Mouse (Mus musculus): ENCODE data around the gene Hmgb1. TPM values are rescaled to one million over a fixed set of nuclear protein-coding genes. Genes with fewer than 3 reads are reported as not detected.

Hmgb1 gene
- polyA plus RNA-seq, 1 experiment from 2014 or later: 1,384 TPM

GRCm38 (mm10) chr5:149086382-149087244, 97.7 kb downstream of the Hmgb1 start:
- ATAC-seq (ENCODE audit: low FRiP score, low TSS enrichment): no peak

GRCm38 (mm10) chr5:149080466-149080865, 103.8 kb downstream of the Hmgb1 start:
- H3K9me3 ChIP-seq (ENCODE audit: low read length): no peaks in the 10 kb centered on the region
- no peak for ATAC-seq (ENCODE audit: low FRiP score, low TSS enrichment)
- peaks cover 9% of the 10 kb centered on the region for H3K4me1 ChIP-seq (ENCODE audit: insufficient read depth, low read length)
- H3K9ac ChIP-seq (replicated peaks; ENCODE audit: low read length): no peak overlapping the region
- no peak overlapping the region for H3K4me3 ChIP-seq (ENCODE audit: low read length)
- no peaks in the 10 kb centered on the region for H3K36me3 ChIP-seq (ENCODE audit: insufficient read depth, low read length)
- no peak overlapping the region for H3K4me2 ChIP-seq (replicated peaks; ENCODE audit: low read depth, low read length)
- 97% methylated on average over 8 of the region's 8 CpGs for WGBS
- H3K27ac ChIP-seq (ENCODE audit: low read length): no peak overlapping the region
- H3K27me3 ChIP-seq (ENCODE audit: insufficient read depth, low read length): no peaks in the 10 kb centered on the region

More at GRCm38 (mm10) chr5:149086382-149087244, 97.7 kb downstream of the Hmgb1 start:
- Histone ChIP-seq H3K9me3 (ENCODE audit: low read length) (no peaks in the 10 kb centered on the region), H3K9ac (replicated peaks; ENCODE audit: low read length) (no peak overlapping the region), H3K4me3 (ENCODE audit: low read length) (no peak overlapping the region), H3K27ac (ENCODE audit: low read length) (no peak overlapping the region), H3K4me1 (ENCODE audit: insufficient read depth, low read length) (no peaks in the 10 kb centered on the region), H3K4me2 (replicated peaks; ENCODE audit: low read depth, low read length) (no peak overlapping the region), H3K27me3 (ENCODE audit: insufficient read depth, low read length) (no peaks in the 10 kb centered on the region), H3K36me3 (ENCODE audit: insufficient read depth, low read length) (no peaks in the 10 kb centered on the region)
- WGBS: 90% methylated on average over 10 of the region's 10 CpGs

DNA sequence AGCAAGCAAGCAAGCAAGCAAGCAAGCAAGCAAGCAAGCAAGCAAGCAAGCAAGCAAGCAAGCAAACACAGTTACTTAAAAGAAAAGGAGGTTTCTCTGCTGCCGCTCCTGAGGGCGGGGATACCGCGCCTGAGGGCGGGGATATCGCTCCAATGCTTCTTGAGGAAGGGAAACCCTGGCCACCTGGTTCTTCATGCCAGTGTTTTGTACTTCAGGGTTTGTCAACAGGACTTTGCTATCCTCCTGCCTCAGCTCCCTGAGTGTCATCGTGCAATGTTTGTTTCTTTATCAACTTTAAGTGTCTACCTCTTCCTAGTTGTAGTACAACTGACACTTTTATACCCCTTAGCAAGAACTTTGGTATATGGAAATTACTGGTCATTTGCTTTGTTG, 104.5 kb downstream of the Hmgb1 start:
- no peak overlapping the region for H3K9ac ChIP-seq (replicated peaks; ENCODE audit: low read length)
- no peak overlapping the region for H3K4me2 ChIP-seq (replicated peaks; ENCODE audit: low read depth, low read length)
- WGBS: 43% methylated on average over 7 of the region's 7 CpGs
- no peak for ATAC-seq (ENCODE audit: low FRiP score, low TSS enrichment)
- no peaks in the 10 kb centered on the region for H3K9me3 ChIP-seq (ENCODE audit: low read length)
- peaks cover 9% of the 10 kb centered on the region for H3K4me1 ChIP-seq (ENCODE audit: insufficient read depth, low read length)
- no peaks in the 10 kb centered on the region for H3K27me3 ChIP-seq (ENCODE audit: insufficient read depth, low read length)
- no peaks in the 10 kb centered on the region for H3K36me3 ChIP-seq (ENCODE audit: insufficient read depth, low read length)
- H3K4me3 ChIP-seq (ENCODE audit: low read length): no peak overlapping the region
- no peak overlapping the region for H3K27ac ChIP-seq (ENCODE audit: low read length)

DNA sequence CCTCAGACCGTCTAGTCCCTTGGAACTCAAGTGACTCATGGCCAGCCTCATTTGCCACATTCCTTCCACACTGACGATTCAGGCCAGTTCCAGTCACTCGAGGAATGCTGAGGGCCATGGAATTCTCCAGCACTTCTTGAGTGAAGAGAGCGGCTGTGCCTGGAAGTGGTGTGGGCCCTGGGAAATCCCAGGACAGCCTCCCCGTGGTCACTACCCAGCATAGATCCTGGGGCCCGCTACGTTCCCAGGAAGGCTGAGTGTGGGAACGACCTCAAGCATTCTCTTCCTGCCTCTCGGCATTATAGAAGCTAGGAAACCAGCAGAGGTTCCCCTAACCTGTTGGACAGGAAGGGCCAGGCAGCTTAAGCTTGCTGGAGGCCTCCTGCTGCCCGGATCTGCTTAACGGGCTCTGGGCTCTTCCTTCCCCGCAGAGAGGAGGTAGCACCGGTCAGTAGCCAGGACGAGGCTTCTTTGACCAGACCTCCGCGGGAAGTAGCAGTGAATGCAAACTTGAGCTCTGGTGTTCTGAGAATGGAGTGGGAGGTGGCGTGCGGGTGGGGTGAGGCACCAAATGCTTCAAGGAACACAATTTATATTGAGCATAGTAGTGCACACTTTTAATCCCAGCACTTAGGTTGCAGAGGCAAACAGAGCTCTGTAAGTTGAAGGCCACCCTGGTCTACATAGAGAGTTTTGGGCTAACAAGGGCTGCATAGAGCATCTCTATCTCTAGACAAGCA, 105.1 kb downstream of the Hmgb1 start:
- Histone ChIP-seq H3K4me3 (ENCODE audit: low read length) (no peak overlapping the region), H3K27ac (ENCODE audit: low read length) (no peak overlapping the region), H3K9me3 (ENCODE audit: low read length) (no peaks in the 10 kb centered on the region), H3K4me2 (replicated peaks; ENCODE audit: low read depth, low read length) (peak overlapping the region; percentile 40), H3K9ac (replicated peaks; ENCODE audit: low read length) (0 out of 2 replicates have a peak overlapping the region, but pooled peaks have one; percentile 14), H3K27me3 (ENCODE audit: insufficient read depth, low read length) (no peaks in the 10 kb centered on the region), H3K4me1 (ENCODE audit: insufficient read depth, low read length) (peaks cover 9% of the 10 kb centered on the region), H3K36me3 (ENCODE audit: insufficient read depth, low read length) (no peaks in the 10 kb centered on the region)
- peak; percentile 76 for ATAC-seq (ENCODE audit: low FRiP score, low TSS enrichment)
- 15% methylated on average over 18 of the region's 18 CpGs for WGBS

- no peak for ATAC-seq (ENCODE audit: low FRiP score, low TSS enrichment)
- Histone ChIP-seq H3K27me3 (ENCODE audit: insufficient read depth, low read length) (no peaks in the 10 kb centered on the region), H3K36me3 (ENCODE audit: insufficient read depth, low read length) (no peaks in the 10 kb centered on the region), H3K9me3 (ENCODE audit: low read length) (no peaks in the 10 kb centered on the region), H3K4me3 (ENCODE audit: low read length) (no peak overlapping the region), H3K4me2 (replicated peaks; ENCODE audit: low read depth, low read length) (no peak overlapping the region), H3K9ac (replicated peaks; ENCODE audit: low read length) (no peak overlapping the region), H3K4me1 (ENCODE audit: insufficient read depth, low read length) (peaks cover 9% of the 10 kb centered on the region), H3K27ac (ENCODE audit: low read length) (no peak overlapping the region)
- WGBS: 88% methylated on average over 8 of the region's 8 CpGs
Observed at GRCm38 (mm10) chr5:149077136-149077535, 107.2 kb downstream of the Hmgb1 start.

GRCm38 (mm10) chr5:149071546-149071945, 112.7 kb downstream of the Hmgb1 start:
- H3K4me2 ChIP-seq (replicated peaks; ENCODE audit: low read depth, low read length): no peak overlapping the region
- H3K4me1 ChIP-seq (ENCODE audit: insufficient read depth, low read length): no peaks in the 10 kb centered on the region
- no peaks in the 10 kb centered on the region for H3K9me3 ChIP-seq (ENCODE audit: low read length)
- WGBS: 95% methylated on average over 5 of the region's 5 CpGs
- H3K36me3 ChIP-seq (ENCODE audit: insufficient read depth, low read length): no peaks in the 10 kb centered on the region
- no peak for ATAC-seq (ENCODE audit: low FRiP score, low TSS enrichment)
- H3K4me3 ChIP-seq (ENCODE audit: low read length): no peak overlapping the region
- no peak overlapping the region for H3K9ac ChIP-seq (replicated peaks; ENCODE audit: low read length)
- H3K27ac ChIP-seq (ENCODE audit: low read length): no peak overlapping the region
- no peaks in the 10 kb centered on the region for H3K27me3 ChIP-seq (ENCODE audit: insufficient read depth, low read length)

DNA sequence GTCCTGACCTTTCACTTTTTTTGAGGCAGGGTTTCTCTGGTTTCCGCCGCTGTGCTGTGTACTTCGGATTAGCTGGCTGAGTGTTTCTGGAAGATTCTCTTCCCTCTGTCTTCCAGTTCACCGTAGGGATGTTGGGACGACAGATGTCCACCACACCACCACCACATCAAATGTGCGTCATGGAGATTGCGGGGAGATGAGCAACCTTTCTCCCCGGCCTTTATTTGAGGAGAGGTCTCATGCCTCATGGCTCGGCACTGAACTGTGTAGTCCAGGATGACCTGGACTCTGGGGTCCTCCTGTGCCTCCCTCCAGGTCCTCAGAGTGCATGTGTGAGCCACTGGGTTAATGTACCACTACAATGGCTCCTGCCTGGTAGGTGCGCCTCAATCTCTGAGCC, 115.5 kb downstream of the Hmgb1 start:
- 94% methylated on average over 10 of the region's 10 CpGs for WGBS

DNA sequence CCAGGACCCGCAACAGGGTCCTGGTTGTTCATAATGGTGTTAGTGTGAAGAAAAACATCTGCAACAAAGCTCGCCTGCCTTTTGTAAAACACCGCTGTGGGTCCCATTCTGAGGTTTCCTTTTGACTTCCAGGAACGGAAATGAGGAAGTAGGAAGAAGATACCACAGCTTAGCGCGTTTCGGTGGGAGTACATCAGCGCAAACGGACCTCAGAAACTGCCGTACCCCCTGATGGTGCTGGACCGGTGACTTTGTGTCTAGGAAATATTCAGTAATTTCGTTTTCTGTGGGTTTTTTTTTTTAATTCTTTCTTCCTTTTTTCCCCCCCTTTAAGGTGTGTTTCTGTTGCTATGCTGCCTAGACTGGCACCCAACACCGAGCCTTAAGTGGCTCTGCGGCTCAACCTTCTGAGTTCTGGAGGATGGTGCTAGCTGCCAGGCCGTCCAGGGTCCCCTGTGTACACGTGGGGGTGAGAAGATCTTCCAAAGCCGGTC, 116.0 kb downstream of the Hmgb1 start:
- no peaks in the 10 kb centered on the region for H3K4me1 ChIP-seq (ENCODE audit: insufficient read depth, low read length)
- no peak overlapping the region for H3K27ac ChIP-seq (ENCODE audit: low read length)
- H3K4me3 ChIP-seq (ENCODE audit: low read length): no peak overlapping the region
- H3K36me3 ChIP-seq (ENCODE audit: insufficient read depth, low read length): no peaks in the 10 kb centered on the region
- no peak overlapping the region for H3K9ac ChIP-seq (replicated peaks; ENCODE audit: low read length)
- ATAC-seq (ENCODE audit: low FRiP score, low TSS enrichment): no peak
- no peaks in the 10 kb centered on the region for H3K27me3 ChIP-seq (ENCODE audit: insufficient read depth, low read length)
- H3K4me2 ChIP-seq (replicated peaks; ENCODE audit: low read depth, low read length): no peak overlapping the region
- 87% methylated on average over 17 of the region's 17 CpGs for WGBS
- H3K9me3 ChIP-seq (ENCODE audit: low read length): no peaks in the 10 kb centered on the region

More for the DNA sequence above, 115.5 kb downstream of the Hmgb1 start:
- H3K27me3 ChIP-seq (ENCODE audit: insufficient read depth, low read length): no peaks in the 10 kb centered on the region
- no peak overlapping the region for H3K27ac ChIP-seq (ENCODE audit: low read length)
- no peaks in the 10 kb centered on the region for H3K9me3 ChIP-seq (ENCODE audit: low read length)
- no peak overlapping the region for H3K4me3 ChIP-seq (ENCODE audit: low read length)
- ATAC-seq (ENCODE audit: low FRiP score, low TSS enrichment): no peak
- no peak overlapping the region for H3K9ac ChIP-seq (replicated peaks; ENCODE audit: low read length)
- H3K4me1 ChIP-seq (ENCODE audit: insufficient read depth, low read length): no peaks in the 10 kb centered on the region
- no peaks in the 10 kb centered on the region for H3K36me3 ChIP-seq (ENCODE audit: insufficient read depth, low read length)
- no peak overlapping the region for H3K4me2 ChIP-seq (replicated peaks; ENCODE audit: low read depth, low read length)

- Histone ChIP-seq H3K36me3 (ENCODE audit: insufficient read depth, low read length) (no peaks in the 10 kb centered on the region), H3K27ac (ENCODE audit: low read length) (no peak overlapping the region), H3K4me3 (ENCODE audit: low read length) (no peak overlapping the region), H3K4me2 (replicated peaks; ENCODE audit: low read depth, low read length) (no peak overlapping the region), H3K9me3 (ENCODE audit: low read length) (no peaks in the 10 kb centered on the region), H3K4me1 (ENCODE audit: insufficient read depth, low read length) (no peaks in the 10 kb centered on the region), H3K9ac (replicated peaks; ENCODE audit: low read length) (no peak overlapping the region), H3K27me3 (ENCODE audit: insufficient read depth, low read length) (no peaks in the 10 kb centered on the region)
- no peak for ATAC-seq (ENCODE audit: low FRiP score, low TSS enrichment)
- 70% methylated on average over 8 of the region's 8 CpGs for WGBS
Observed at GRCm38 (mm10) chr5:149067501-149067961, 116.8 kb downstream of the Hmgb1 start.

All from kidney, embryonic 16.5 days (tissue).